In genomic region chr7:18992294-18992675, GRCm38 (mm10) we compare ENCODE assay signal across 9 mouse cellular contexts. TPM values are rescaled to one million over a fixed set of nuclear protein-coding genes. Genes with fewer than 3 reads are reported as not detected.
DNase-seq lines count a peak whose midpoint lies in the region; ATAC-seq and TF ChIP-seq lines count a peak whose summit lies in the region.
"Had no signal": no experiment of that assay in that cellular context is flagged by ENCODE, and none has a peak within 500 bp of the region (broad histone marks: within the 10 kb centered on the region; RNA-seq: fewer than 3 reads in every experiment).

No protein-coding gene starts in this region.

- H3K27ac ChIP-seq in embryonic fibroblast, embryonic 13.5 days (ENCODE audit: insufficient read depth, low read length) = no peak overlapping the region
- H3K27ac ChIP-seq in hindbrain, embryonic 13.5 days = peak overlapping the region; percentile 94; the same call in 1 of the 2 replicates
- no peak overlapping the region for H3K27ac ChIP-seq in lung, postnatal 0 days (ENCODE audit: low read length)

- no peak for ATAC-seq in hindbrain, embryonic 13.5 days (ENCODE audit: low FRiP score)
- no peak for ATAC-seq in lung, postnatal 0 days

- 2% methylated on average over 31 of the region's 31 CpGs for WGBS in hindbrain, embryonic 13.5 days
- 2% methylated on average over 26 of the region's 31 CpGs for WGBS in lung, postnatal 0 days

- peaks cover 15% of the 10 kb centered on the region for H3K36me3 ChIP-seq in hindbrain, embryonic 13.5 days
- H3K36me3 ChIP-seq in lung, postnatal 0 days (ENCODE audit: insufficient read depth, low read length) = no peaks in the 10 kb centered on the region

- H3K4me3 ChIP-seq in embryonic fibroblast, embryonic 13.5 days (ENCODE audit: insufficient read depth, low read length) = peak overlapping the region; percentile 69
- H3K4me3 ChIP-seq in hindbrain, embryonic 13.5 days = peak overlapping the region; percentile 56
- peak overlapping the region; percentile 37 for H3K4me3 ChIP-seq in lung, postnatal 0 days (ENCODE audit: low read depth, low read length)

- no peaks in the 10 kb centered on the region for H3K9me3 ChIP-seq in hindbrain, embryonic 13.5 days
- no peaks in the 10 kb centered on the region for H3K9me3 ChIP-seq in lung, postnatal 0 days (ENCODE audit: low read length)

- H3K4me2 ChIP-seq in hindbrain, embryonic 13.5 days = peak overlapping the region; percentile 83
- peak overlapping the region; percentile 67 for H3K4me2 ChIP-seq in lung, postnatal 0 days (replicated peaks; ENCODE audit: low read depth, low read length)

- no peak for TF ChIP-seq EP300 in lung, postnatal 0 days (IDR thresholded peaks at IDR 0.05)

- H3K27me3 ChIP-seq in hindbrain, embryonic 13.5 days = peaks cover 18% of the 10 kb centered on the region
- H3K27me3 ChIP-seq in lung, postnatal 0 days (replicated peaks; ENCODE audit: insufficient read depth, low read length) = 0 out of 2 replicates have a peak, but pooled peaks cover 4% of the 10 kb centered on the region

- no peak for TF ChIP-seq CTCF in embryonic fibroblast, embryonic 13.5 days (IDR thresholded peaks at IDR 0.05; ENCODE audit: borderline replicate concordance, insufficient read depth, low read length)
- no peak for TF ChIP-seq CTCF in lung, postnatal 0 days (IDR thresholded peaks at IDR 0.05)

- TF ChIP-seq POLR2A in embryonic fibroblast, embryonic 13.5 days (IDR thresholded peaks at IDR 0.05; ENCODE audit: low read depth, low read length) = peak; percentile 37; the same call in 1 of the 2 replicates

- no peaks in the 10 kb centered on the region for H3K4me1 ChIP-seq in embryonic fibroblast, embryonic 13.5 days (ENCODE audit: control insufficient read depth, insufficient read depth, low read length)
- H3K4me1 ChIP-seq in hindbrain, embryonic 13.5 days (replicated peaks) = peaks cover 42% of the 10 kb centered on the region
- peaks cover 12% of the 10 kb centered on the region for H3K4me1 ChIP-seq in lung, postnatal 0 days (ENCODE audit: insufficient read depth, low read depth, low read length)

- DNase-seq in left cerebral cortex, adult 18-20 months (ENCODE audit: low spot score in 2 of 2) = peak; percentile 56 to 68
- DNase-seq in left cerebral cortex, adult 8-10 months (ENCODE audit: low spot score in 2 of 2) = no peak
- DNase-seq in ZHBTc4 (ENCODE audit: low read depth, low spot score) = peak; percentile 51
- no peak for DNase-seq in lung, postnatal 0 days (ENCODE audit: low spot score)
- peak; percentile 58 for DNase-seq in testis, postnatal 10 days (ENCODE audit: low spot score)
- no peak for DNase-seq in thymus, postnatal 25 days

- H3K9ac ChIP-seq in hindbrain, embryonic 13.5 days = peak overlapping the region; percentile 81
- no peak overlapping the region for H3K9ac ChIP-seq in lung, postnatal 0 days (replicated peaks; ENCODE audit: low read depth)

RNA-seq across cellular contexts. Expression of gene Mypop, which starts 1.2 kb away (rescaled TPM):
- total RNA-seq in left cerebral cortex, adult 18-20 months (2021) = 10 to 100 TPM; 53.8 to 59.5 TPM
- 10 to 100 TPM; 54.2 to 60.5 (median 57.6) TPM for total RNA-seq in left cerebral cortex, adult 8-10 months (2022)
- polyA plus RNA-seq in embryonic fibroblast, embryonic 13.5 days (2011; ENCODE audit: insufficient read length, low read depth, missing spikeins) = 8.4 and 10.6 TPM in 2 replicates
- polyA plus RNA-seq in hindbrain, embryonic 13.5 days (2015; fragmentation: Nextera tagmentation; extraction: Ambion mirVana) = 4.8 and 5.2 TPM in 2 replicates
- polyA plus RNA-seq in lung, postnatal 0 days (2015; fragmentation: Nextera tagmentation; extraction: Ambion mirVana) = 2.3 and 2.6 TPM in 2 replicates

RNA-seq across cellular contexts. Expression of gene Nanos2, which starts 5.1 kb away (rescaled TPM):
- total RNA-seq in left cerebral cortex, adult 18-20 months (2021) = under 1 TPM; 0.40 to 0.49 TPM
- total RNA-seq in left cerebral cortex, adult 8-10 months (2022) = 1 to 10 TPM in 2 of 4 experiments, under 1 TPM in 2; 0.53 to 1.3 (median 1.0) TPM
- polyA plus RNA-seq in embryonic fibroblast, embryonic 13.5 days (2011; ENCODE audit: insufficient read length, low read depth, missing spikeins) = not detected in 2 replicates
- 0.75 and 1.1 TPM in 2 replicates for polyA plus RNA-seq in hindbrain, embryonic 13.5 days (2015; fragmentation: Nextera tagmentation; extraction: Ambion mirVana)
- not detected in 2 replicates for polyA plus RNA-seq in lung, postnatal 0 days (2015; fragmentation: Nextera tagmentation; extraction: Ambion mirVana)

RNA-seq across cellular contexts. Expression of gene Irf2bp1, which starts 11.6 kb away (rescaled TPM):
- total RNA-seq in left cerebral cortex, adult 18-20 months (2021) = 10 to 100 TPM; 55.7 to 57.8 TPM
- total RNA-seq in left cerebral cortex, adult 8-10 months (2022) = 10 to 100 TPM; 51.2 to 54.1 (median 53.2) TPM
- polyA plus RNA-seq in embryonic fibroblast, embryonic 13.5 days (2011; ENCODE audit: insufficient read length, low read depth, missing spikeins) = 13.2 and 15.6 TPM in 2 replicates
- 23.4 and 24.6 TPM in 2 replicates for polyA plus RNA-seq in hindbrain, embryonic 13.5 days (2015; fragmentation: Nextera tagmentation; extraction: Ambion mirVana)
- polyA plus RNA-seq in lung, postnatal 0 days (2015; fragmentation: Nextera tagmentation; extraction: Ambion mirVana) = 11.7 and 12.2 TPM in 2 replicates

RNA-seq across cellular contexts. Expression of gene Foxa3, which starts 31.1 kb away (rescaled TPM):
- total RNA-seq in left cerebral cortex, adult 18-20 months (2021) = not detected
- not detected for total RNA-seq in left cerebral cortex, adult 8-10 months (2022)
- not detected in 2 replicates for polyA plus RNA-seq in embryonic fibroblast, embryonic 13.5 days (2011; ENCODE audit: insufficient read length, low read depth, missing spikeins)
- not detected in 2 replicates for polyA plus RNA-seq in hindbrain, embryonic 13.5 days (2015; fragmentation: Nextera tagmentation; extraction: Ambion mirVana)
- polyA plus RNA-seq in lung, postnatal 0 days (2015; fragmentation: Nextera tagmentation; extraction: Ambion mirVana) = 0.49 and 0.70 TPM in 2 replicates
- total RNA-seq: left cerebral cortex, postnatal 10 days had no signal

RNA-seq across cellular contexts. Expression of gene Sympk, which starts 31.9 kb away (rescaled TPM):
- 100 to 1,000 TPM; 116 to 123 TPM for total RNA-seq in left cerebral cortex, adult 18-20 months (2021)
- total RNA-seq in left cerebral cortex, adult 8-10 months (2022) = 100 to 1,000 TPM; 104 to 113 (median 111) TPM
- 72.6 and 78.3 TPM in 2 replicates for polyA plus RNA-seq in embryonic fibroblast, embryonic 13.5 days (2011; ENCODE audit: insufficient read length, low read depth, missing spikeins)
- 29.7 and 30.1 TPM in 2 replicates for polyA plus RNA-seq in hindbrain, embryonic 13.5 days (2015; fragmentation: Nextera tagmentation; extraction: Ambion mirVana)
- polyA plus RNA-seq in lung, postnatal 0 days (2015; fragmentation: Nextera tagmentation; extraction: Ambion mirVana) = 10.4 and 11.8 TPM in 2 replicates

Comparison
In these comparisons a context has a peak if more than half of its experiments do, and no peak if none do; other contexts are left out.
1. DNase-seq: peak in left cerebral cortex, adult 18-20 months (2 of 2), ZHBTc4 (single experiment) and testis, postnatal 10 days (single experiment); none in left cerebral cortex, adult 8-10 months (0 of 2), lung, postnatal 0 days (single experiment) and thymus, postnatal 25 days (single experiment).
2. Peak in every context shown above with its lines, with median percentiles within 50 percentile points of each other: H3K4me3 ChIP-seq.